ENCODE assay signal across 8 mouse cellular contexts in the genomic region with DNA sequence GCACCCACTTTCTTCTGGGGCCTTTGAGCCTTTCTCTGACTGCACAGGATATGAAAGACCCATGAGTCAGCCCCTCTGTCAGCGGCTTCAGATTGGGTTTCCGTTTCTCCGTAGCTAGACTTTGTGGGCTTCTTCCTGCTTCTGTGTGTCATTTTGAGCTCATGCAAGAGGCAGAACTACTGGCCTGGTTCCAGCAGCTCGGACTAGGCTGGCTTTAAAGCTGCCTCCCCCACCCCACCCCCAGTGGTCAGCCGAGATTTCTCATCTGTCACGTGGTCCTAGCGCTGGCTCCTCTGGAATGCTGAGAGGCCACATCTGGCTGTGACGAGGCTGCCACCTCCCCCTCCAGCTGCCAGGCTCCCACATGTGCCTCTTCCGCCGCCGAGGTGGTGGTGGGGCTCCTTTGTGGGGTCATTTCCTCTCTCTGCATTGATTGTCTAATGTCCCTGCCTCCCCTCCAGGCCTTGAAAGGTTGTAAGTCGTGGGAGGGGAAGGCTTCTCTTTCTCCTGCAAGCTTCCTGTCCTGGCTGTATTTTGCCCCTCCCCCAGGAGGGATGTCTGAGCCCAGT. TPM values are rescaled to one million over a fixed set of nuclear protein-coding genes. Genes with fewer than 3 reads are reported as not detected.
DNase-seq lines count a peak whose midpoint lies in the region; ATAC-seq lines count a peak whose summit lies in the region.

No protein-coding gene starts in this region.

- peaks cover 89% of the 10 kb centered on the region for H3K4me1 ChIP-seq in embryonic facial prominence, embryonic 15.5 days
- peaks cover 93% of the 10 kb centered on the region for H3K4me1 ChIP-seq in heart, embryonic 10.5 days
- peaks cover 65% of the 10 kb centered on the region for H3K4me1 ChIP-seq in liver, embryonic 15.5 days (replicated peaks)

- H3K36me3 ChIP-seq in embryonic facial prominence, embryonic 15.5 days: no peaks in the 10 kb centered on the region
- H3K36me3 ChIP-seq in heart, embryonic 10.5 days: 0 out of 2 replicates have a peak, but pooled peaks cover 2% of the 10 kb centered on the region
- H3K36me3 ChIP-seq in liver, embryonic 15.5 days (replicated peaks): no peaks in the 10 kb centered on the region

- no peaks in the 10 kb centered on the region for H3K27me3 ChIP-seq in embryonic facial prominence, embryonic 15.5 days
- H3K27me3 ChIP-seq in heart, embryonic 10.5 days (ENCODE audit: insufficient read depth, poor library complexity, severe bottlenecking): no peaks in the 10 kb centered on the region
- no peaks in the 10 kb centered on the region; the same call in 1 of the 2 replicates for H3K27me3 ChIP-seq in liver, embryonic 15.5 days

- H3K9ac ChIP-seq in embryonic facial prominence, embryonic 15.5 days: no peak overlapping the region
- no peak overlapping the region for H3K9ac ChIP-seq in liver, embryonic 15.5 days

- H3K4me3 ChIP-seq in embryonic facial prominence, embryonic 15.5 days (replicated peaks): peak overlapping the region; percentile 24
- H3K4me3 ChIP-seq in heart, embryonic 10.5 days: peak overlapping the region; percentile 42
- no peak overlapping the region for H3K4me3 ChIP-seq in liver, embryonic 15.5 days (replicated peaks)

- H3K27ac ChIP-seq in embryonic facial prominence, embryonic 15.5 days (replicated peaks): peak overlapping the region; percentile 90
- H3K27ac ChIP-seq in heart, embryonic 10.5 days: peak overlapping the region; percentile 90
- H3K27ac ChIP-seq in liver, embryonic 15.5 days (replicated peaks): peak overlapping the region; percentile 58

- H3K4me2 ChIP-seq in embryonic facial prominence, embryonic 15.5 days (replicated peaks): peak overlapping the region; percentile 44
- peak overlapping the region; percentile 47 for H3K4me2 ChIP-seq in liver, embryonic 15.5 days

- DNase-seq in ovary, adult 18-20 months (ENCODE audit: low spot score): peak; percentile 78
- DNase-seq in ovary, postnatal 10 days (ENCODE audit: low spot score): no peak
- DNase-seq in heart, embryonic 10.5 days (ENCODE audit: low spot score): peak; percentile 97
- peak; percentile 87 to 88 for DNase-seq in kidney, adult 8-10 months
- DNase-seq in neural tube, embryonic 10.5 days (ENCODE audit: extremely low spot score, low spot score): peak; percentile 86
- peak; percentile 93 for DNase-seq in testis, postnatal 10 days (ENCODE audit: low spot score)

- WGBS in embryonic facial prominence, embryonic 15.5 days: under 1% methylated on average over 12 of the region's 12 CpGs
- WGBS in heart, embryonic 10.5 days: under 1% methylated on average over 12 of the region's 12 CpGs
- WGBS in liver, embryonic 15.5 days (ENCODE audit: insufficient replicate concordance): 2% methylated on average over 12 of the region's 12 CpGs

- peak; percentile 72 for ATAC-seq in embryonic facial prominence, embryonic 15.5 days (ENCODE audit: insufficient number of reproducible peaks, low FRiP score, low TSS enrichment, low read depth)
- peak; percentile 51 for ATAC-seq in liver, embryonic 15.5 days (ENCODE audit: insufficient read depth)

- H3K9me3 ChIP-seq in embryonic facial prominence, embryonic 15.5 days (replicated peaks): no peaks in the 10 kb centered on the region
- H3K9me3 ChIP-seq in heart, embryonic 10.5 days: no peaks in the 10 kb centered on the region
- no peaks in the 10 kb centered on the region for H3K9me3 ChIP-seq in liver, embryonic 15.5 days (replicated peaks)

RNA-seq across cellular contexts. Expression of a gene that starts 4.0 kb away (rescaled TPM):
- not detected in 2 replicates for polyA plus RNA-seq in embryonic facial prominence, embryonic 15.5 days (2015; fragmentation: Nextera tagmentation; extraction: Ambion mirVana)
- not detected in 2 replicates for polyA plus RNA-seq in heart, embryonic 10.5 days (2016; fragmentation: Nextera tagmentation; extraction: Ambion mirVana)
- not detected in 2 replicates for polyA plus RNA-seq in liver, embryonic 15.5 days (2015; fragmentation: Nextera tagmentation; extraction: Ambion mirVana)

RNA-seq across cellular contexts. Expression of a gene that starts 23.6 kb away (rescaled TPM):
- polyA plus RNA-seq in embryonic facial prominence, embryonic 15.5 days (2015; fragmentation: Nextera tagmentation; extraction: Ambion mirVana): 37.1 and 37.7 TPM in 2 replicates
- polyA plus RNA-seq in heart, embryonic 10.5 days (2016; fragmentation: Nextera tagmentation; extraction: Ambion mirVana): 28.0 and 28.3 TPM in 2 replicates
- 85.0 and 99.8 TPM in 2 replicates for polyA plus RNA-seq in liver, embryonic 15.5 days (2015; fragmentation: Nextera tagmentation; extraction: Ambion mirVana)

RNA-seq across cellular contexts. Expression of a gene that starts 54.3 kb away (rescaled TPM):
- 0.07 TPM in 1 of 2 replicates, not detected in the other for polyA plus RNA-seq in embryonic facial prominence, embryonic 15.5 days (2015; fragmentation: Nextera tagmentation; extraction: Ambion mirVana)
- not detected in 2 replicates for polyA plus RNA-seq in heart, embryonic 10.5 days (2016; fragmentation: Nextera tagmentation; extraction: Ambion mirVana)
- polyA plus RNA-seq in liver, embryonic 15.5 days (2015; fragmentation: Nextera tagmentation; extraction: Ambion mirVana): not detected in 2 replicates
